Mouse (Mus musculus) lung, postnatal 0 days (tissue): Measurements from ENCODE around the gene Bcl6b. TPM values are rescaled to one million over a fixed set of nuclear protein-coding genes. Genes with fewer than 3 reads are reported as not detected.
A peak's percentile ranks its signal among the peaks of the same experiment; 100 is the strongest.

Experiments used
- ATAC-seq: fragments of 200-750 bp; cut with Nextera tagmentation; 2 replicates; pipeline ENCODE4 v1.8.0; 2017; ENCODE audit warnings: moderate library complexity
- DNase-seq: peaks from one replicate; pipeline ENCODE4 v3.0.0-alpha.2; 2016; ENCODE audit warnings: low spot score
- H3K27ac ChIP-seq: fragments of 300-500 bp; sonication (generic); 2 replicates; pipeline ENCODE4 v1.5.1; 2014; ENCODE audit warnings: antibody characterized with exemption, mild to moderate bottlenecking, low read length, mixed read lengths
- H3K27me3 ChIP-seq: fragments of 300-500 bp; sonication (generic); replicated peaks from 2 replicates; pipeline ENCODE4 v1.6.1; 2014; ENCODE audit warnings: low read length, mixed read lengths; ENCODE audit not compliant: insufficient read depth
- H3K36me3 ChIP-seq: fragments of 300-500 bp; sonication (generic); 2 replicates; pipeline ENCODE4 v1.6.1; 2014; ENCODE audit warnings: low read length, mixed read lengths; ENCODE audit not compliant: insufficient read depth
- H3K4me1 ChIP-seq: fragments of 300-500 bp; sonication (generic); 2 replicates; pipeline ENCODE4 v1.6.1; 2014; ENCODE audit warnings: antibody characterized with exemption, low read depth, low read length, mixed read lengths; ENCODE audit not compliant: insufficient read depth
- H3K4me2 ChIP-seq: fragments of 300-500 bp; sonication (generic); replicated peaks from 2 replicates; pipeline ENCODE4 v1.6.1; 2014; ENCODE audit warnings: low read depth, mild to moderate bottlenecking, low read length, moderate library complexity, mixed read lengths
- H3K4me3 ChIP-seq: fragments of 300-500 bp; sonication (generic); 2 replicates; pipeline ENCODE4 v1.5.1; 2014; ENCODE audit warnings: low read depth, low read length
- H3K9ac ChIP-seq: fragments of 300-500 bp; sonication (generic); replicated peaks from 2 replicates; pipeline ENCODE4 v1.6.1; 2014; ENCODE audit warnings: low read depth, mild to moderate bottlenecking
- H3K9me3 ChIP-seq: fragments of 300-500 bp; sonication (generic); 2 replicates; pipeline ENCODE4 v1.6.1; 2016; ENCODE audit warnings: low read length, mixed read lengths
- CTCF ChIP-seq: IDR thresholded peaks from 2 replicates; pipeline ENCODE4 v1.5.1; 2016; ENCODE audit warnings: antibody characterized with exemption, mild to moderate bottlenecking
- EP300 ChIP-seq: IDR thresholded peaks from 2 replicates; pipeline ENCODE4 v1.6.1; 2016; ENCODE audit warnings: antibody characterized with exemption, mild to moderate bottlenecking, control low read depth
- WGBS: fragments of 180-500 bp; shearing (Covaris S2); extraction: QIAGEN DNeasy Blood & Tissue Kit; methylation state at CpG from one replicate; pipeline ENCODE4 v1.1.7; 2014; 5-methylcytosine and 5-hydroxymethylcytosine counted together
- polyA plus RNA-seq: library from polyadenylated mRNA; unstranded; fragments of >200 nt; fragmentation: Nextera tagmentation; extraction: Ambion mirVana; gene quantifications from 2 replicates; pipeline ENCODE4 v1.2.1, GENCODE M21; 2015

The Bcl6b gene
- polyA plus RNA-seq, 1 experiment from 2014 or later = 19.2 TPM

- DNase-seq (no peak), ATAC-seq (no peak)
- no peak for TF ChIP-seq CTCF
- no peak for TF ChIP-seq EP300
- 89% methylated on average over 12 of the region's 12 CpGs for WGBS
- no peak overlapping the region for H3K27ac ChIP-seq
- H3K36me3 ChIP-seq = no peaks in the 10 kb centered on the region
- no peaks in the 10 kb centered on the region for H3K27me3 ChIP-seq
- no peak overlapping the region for H3K4me2 ChIP-seq
- no peak overlapping the region for H3K4me3 ChIP-seq
- H3K9ac ChIP-seq = no peak overlapping the region
- H3K9me3 ChIP-seq = no peaks in the 10 kb centered on the region
- H3K4me1 ChIP-seq = peaks cover 14% of the 10 kb centered on the region
Observed at GRCm38 (mm10) chr11:70235254-70235900, 5.8 kb upstream of the Bcl6b start.

GRCm38 (mm10) chr11:70234497-70234896, 4.9 kb upstream of the Bcl6b start:
- no peak overlapping the region for H3K4me3 ChIP-seq
- H3K4me2 ChIP-seq = peak overlapping the region; percentile 57; the same call in 1 of the 2 replicates
- WGBS = 78% methylated on average over 8 of the region's 8 CpGs
- H3K27me3 ChIP-seq = peaks cover 7% of the 10 kb centered on the region; the same call in 1 of the 2 replicates
- H3K9ac ChIP-seq = no peak overlapping the region
- H3K4me1 ChIP-seq = peaks cover 12% of the 10 kb centered on the region
- H3K9me3 ChIP-seq = no peaks in the 10 kb centered on the region
- DNase-seq = no peak
- no peak for ATAC-seq
- no peaks in the 10 kb centered on the region for H3K36me3 ChIP-seq
- TF ChIP-seq EP300 (no peak), CTCF (no peak)
- H3K27ac ChIP-seq = peak overlapping the region; percentile 51; the same call in 1 of the 2 replicates

- H3K27me3 ChIP-seq = peaks cover 11% of the 10 kb centered on the region; the same call in 1 of the 2 replicates
- 49% methylated on average over 5 of the region's 5 CpGs for WGBS
- H3K36me3 ChIP-seq = no peaks in the 10 kb centered on the region
- DNase-seq (peak; percentile 27), ATAC-seq (no peak)
- no peaks in the 10 kb centered on the region for H3K9me3 ChIP-seq
- H3K4me2 ChIP-seq = peak overlapping the region; percentile 57; the same call in 1 of the 2 replicates
- H3K4me3 ChIP-seq = peak overlapping the region; percentile 37; the same call in 1 of the 2 replicates
- TF ChIP-seq CTCF = no peak
- TF ChIP-seq EP300 = no peak
- H3K27ac ChIP-seq = peak overlapping the region; percentile 51; the same call in 1 of the 2 replicates
- peaks cover 16% of the 10 kb centered on the region for H3K4me1 ChIP-seq
- no peak overlapping the region for H3K9ac ChIP-seq
Observed at GRCm38 (mm10) chr11:70234037-70234436, 4.4 kb upstream of the Bcl6b start.

- ATAC-seq (no peak), DNase-seq (no peak)
- H3K4me2 ChIP-seq = peak overlapping the region; percentile 57
- peak overlapping the region; percentile 58 for H3K9ac ChIP-seq
- H3K36me3 ChIP-seq = no peaks in the 10 kb centered on the region
- peak overlapping the region; percentile 79; the same call in 1 of the 2 replicates for H3K27ac ChIP-seq
- WGBS = 36% methylated on average over 8 of the region's 8 CpGs
- H3K4me3 ChIP-seq = peak overlapping the region; percentile 37
- TF ChIP-seq EP300 (no peak), CTCF (no peak)
- peaks cover 11% of the 10 kb centered on the region; the same call in 1 of the 2 replicates for H3K27me3 ChIP-seq
- peaks cover 16% of the 10 kb centered on the region for H3K4me1 ChIP-seq
- no peaks in the 10 kb centered on the region for H3K9me3 ChIP-seq
Observed at GRCm38 (mm10) chr11:70233016-70233415, 3.4 kb upstream of the Bcl6b start.

- H3K9me3 ChIP-seq = no peaks in the 10 kb centered on the region
- H3K9ac ChIP-seq = peak overlapping the region; percentile 58
- DNase-seq (peak; percentile 71), ATAC-seq (no peak)
- no peaks in the 10 kb centered on the region for H3K36me3 ChIP-seq
- 11% methylated on average over 9 of the region's 10 CpGs for whole genome bisulfite sequencing
- peaks cover 11% of the 10 kb centered on the region; the same call in 1 of the 2 replicates for H3K27me3 ChIP-seq
- peak overlapping the region; percentile 37 for H3K4me3 ChIP-seq
- peaks cover 16% of the 10 kb centered on the region for H3K4me1 ChIP-seq
- TF ChIP-seq EP300 (no peak), CTCF (no peak)
- H3K4me2 ChIP-seq = peak overlapping the region; percentile 57
- peak overlapping the region; percentile 79 for H3K27ac ChIP-seq
Observed at GRCm38 (mm10) chr11:70232546-70232945, 2.9 kb upstream of the Bcl6b start.

GRCm38 (mm10) chr11:70230239-70230727, 685 bp upstream of the Bcl6b start:
- peak overlapping the region; percentile 58 for H3K4me2 ChIP-seq
- under 1% methylated on average over 32 of the region's 32 CpGs for WGBS
- peak; percentile 89 for TF ChIP-seq EP300
- peak; percentile 99 for TF ChIP-seq CTCF
- DNase-seq (peak; percentile 90), ATAC-seq (peak; percentile 82)
- H3K36me3 ChIP-seq = no peaks in the 10 kb centered on the region
- H3K4me3 ChIP-seq = peak overlapping the region; percentile 46
- H3K9ac ChIP-seq = no peak overlapping the region
- H3K4me1 ChIP-seq = peaks cover 18% of the 10 kb centered on the region
- H3K27me3 ChIP-seq = peaks cover 11% of the 10 kb centered on the region; the same call in 1 of the 2 replicates
- no peaks in the 10 kb centered on the region for H3K9me3 ChIP-seq
- peak overlapping the region; percentile 93 for H3K27ac ChIP-seq
